Comparison of ENCODE assay signal across 9 mouse cellular contexts in genomic region chr7:114745481-114746271, GRCm38 (mm10). TPM values are rescaled to one million over a fixed set of nuclear protein-coding genes. Genes with fewer than 3 reads are reported as not detected.
DNase-seq lines count a peak whose midpoint lies in the region; ATAC-seq and TF ChIP-seq lines count a peak whose summit lies in the region.
"Had no signal": no experiment of that assay in that cellular context is flagged by ENCODE, and none has a peak within 500 bp of the region (broad histone marks: within the 10 kb centered on the region; RNA-seq: fewer than 3 reads in every experiment).

No protein-coding gene starts in this region.

- intact Hi-C loops in gastrocnemius, adult 2 months (cut with DNase I), result no loop called here
- intact Hi-C loops in gastrocnemius, postnatal 36 days (cut with DNase I), result no loop called here

- peak; percentile 18; the same call in 1 of the 2 replicates for TF ChIP-seq CTCF in gastrocnemius, adult 2 months (IDR thresholded peaks at IDR 0.05)

- peak; percentile 36 for DNase-seq in gastrocnemius, adult 2 months
- no peak for DNase-seq in gastrocnemius, postnatal 36 days
- DNase-seq in adrenal gland, postnatal 25 days, result peak; percentile 28
- DNase-seq in midbrain, embryonic 11.5 days (ENCODE audit: low spot score, missing footprints), result no peak
- no peak for DNase-seq in spleen, postnatal 10 days (ENCODE audit: low spot score in 2 of 2)
- DNase-seq in thymus, postnatal 25 days, result no peak

- H3K4me3 ChIP-seq in gastrocnemius, adult 2 months, result peak overlapping the region; percentile 61
- H3K4me3 ChIP-seq in heart, embryonic 12.5 days, result peak overlapping the region; percentile 44
- peak overlapping the region; percentile 36 for H3K4me3 ChIP-seq in kidney, embryonic 16.5 days (ENCODE audit: low read length)
- peak overlapping the region; percentile 30 for H3K4me3 ChIP-seq in midbrain, embryonic 11.5 days (ENCODE audit: low read depth, low read length)

- H3K9me3 ChIP-seq in heart, embryonic 12.5 days (replicated peaks), result no peaks in the 10 kb centered on the region
- H3K9me3 ChIP-seq in kidney, embryonic 16.5 days (ENCODE audit: low read length), result no peaks in the 10 kb centered on the region
- no peaks in the 10 kb centered on the region for H3K9me3 ChIP-seq in midbrain, embryonic 11.5 days (ENCODE audit: control insufficient read depth, low read length)

- H3K27ac ChIP-seq in gastrocnemius, adult 2 months, result peak overlapping the region; percentile 58
- no peak overlapping the region for H3K27ac ChIP-seq in heart, embryonic 12.5 days (ENCODE audit: poor library complexity, severe bottlenecking)
- H3K27ac ChIP-seq in kidney, embryonic 16.5 days (ENCODE audit: low read length), result no peak overlapping the region
- no peak overlapping the region for H3K27ac ChIP-seq in midbrain, embryonic 11.5 days (ENCODE audit: low read depth, low read length)

- peak; percentile 64; the same call in 1 of the 2 replicates for ATAC-seq in heart, embryonic 12.5 days (ENCODE audit: insufficient number of reproducible peaks, low FRiP score)
- ATAC-seq in kidney, embryonic 16.5 days (ENCODE audit: low FRiP score, low TSS enrichment), result peak; percentile 76
- ATAC-seq in midbrain, embryonic 11.5 days (ENCODE audit: low FRiP score), result peak; percentile 78

- peak overlapping the region; percentile 45 for H3K9ac ChIP-seq in heart, embryonic 12.5 days
- 0 out of 2 replicates have a peak overlapping the region, but pooled peaks have one; percentile 12 for H3K9ac ChIP-seq in kidney, embryonic 16.5 days (replicated peaks; ENCODE audit: low read length)
- H3K9ac ChIP-seq in midbrain, embryonic 11.5 days (ENCODE audit: low read length), result peak overlapping the region; percentile 39

- H3K4me1 ChIP-seq in heart, embryonic 12.5 days (replicated peaks), result peaks cover 8% of the 10 kb centered on the region
- H3K4me1 ChIP-seq in kidney, embryonic 16.5 days (ENCODE audit: insufficient read depth, low read length), result no peaks in the 10 kb centered on the region
- 0 out of 2 replicates have a peak, but pooled peaks cover 4% of the 10 kb centered on the region for H3K4me1 ChIP-seq in midbrain, embryonic 11.5 days (ENCODE audit: control insufficient read depth, insufficient read depth, low read length)

- H3K4me2 ChIP-seq in heart, embryonic 12.5 days, result peak overlapping the region; percentile 83
- peak overlapping the region; percentile 64 for H3K4me2 ChIP-seq in kidney, embryonic 16.5 days (replicated peaks; ENCODE audit: low read depth, low read length)
- H3K4me2 ChIP-seq in midbrain, embryonic 11.5 days, result peak overlapping the region; percentile 62

- no peaks in the 10 kb centered on the region for H3K36me3 ChIP-seq in heart, embryonic 12.5 days
- no peaks in the 10 kb centered on the region for H3K36me3 ChIP-seq in kidney, embryonic 16.5 days (ENCODE audit: insufficient read depth, low read length)
- H3K36me3 ChIP-seq in midbrain, embryonic 11.5 days (ENCODE audit: control insufficient read depth, insufficient read depth, low read length), result no peaks in the 10 kb centered on the region

- H3K27me3 ChIP-seq in heart, embryonic 12.5 days (replicated peaks), result peaks cover 20% of the 10 kb centered on the region; the same call in 1 of the 2 replicates
- H3K27me3 ChIP-seq in kidney, embryonic 16.5 days (ENCODE audit: insufficient read depth, low read length), result no peaks in the 10 kb centered on the region
- H3K27me3 ChIP-seq in midbrain, embryonic 11.5 days (ENCODE audit: control insufficient read depth, insufficient read depth, low read length), result peaks cover 3% of the 10 kb centered on the region; the same call in 1 of the 2 replicates

- WGBS in heart, embryonic 12.5 days, result 5% methylated on average over 34 of the region's 34 CpGs
- WGBS in kidney, embryonic 16.5 days, result 3% methylated on average over 34 of the region's 34 CpGs
- WGBS in midbrain, embryonic 11.5 days, result 5% methylated on average over 34 of the region's 34 CpGs

RNA-seq across cellular contexts. Expression of gene Insc, which starts 2.2 kb away (rescaled TPM):
- 1 to 10 TPM in 1 of 2 experiments, under 1 TPM in 1; 0.48 to 1.9 TPM for total RNA-seq in gastrocnemius, adult 2 months (2021)
- 1 to 10 TPM; 1.0 to 1.7 TPM for total RNA-seq in gastrocnemius, postnatal 36 days (2021)
- total RNA-seq in adrenal gland, postnatal 25 days (2021), result 1.5 and 2.6 TPM in 2 replicates
- polyA plus RNA-seq in heart, embryonic 12.5 days (2016; fragmentation: Nextera tagmentation; extraction: Ambion mirVana), result 1.5 and 1.9 TPM in 2 replicates
- polyA plus RNA-seq in kidney, embryonic 16.5 days (2015; fragmentation: Nextera tagmentation; extraction: Ambion mirVana), result 3.4 and 4.9 TPM in 2 replicates
- 1.7 and 2.2 TPM in 2 replicates for polyA plus RNA-seq in midbrain, embryonic 11.5 days (2014; fragmentation: Nextera tagmentation; extraction: Ambion mirVana)
- total RNA-seq: common myeloid progenitor, adult 5-6 weeks had no signal

RNA-seq across cellular contexts. Expression of gene Calcb, which starts 27.2 kb away (rescaled TPM):
- not detected for total RNA-seq in gastrocnemius, adult 2 months (2021)
- not detected for total RNA-seq in gastrocnemius, postnatal 36 days (2021)
- not detected in 2 replicates for total RNA-seq in adrenal gland, postnatal 25 days (2021)
- polyA plus RNA-seq in heart, embryonic 12.5 days (2016; fragmentation: Nextera tagmentation; extraction: Ambion mirVana), result 0.27 TPM in 1 of 2 replicates, not detected in the other
- 0.16 and 0.44 TPM in 2 replicates for polyA plus RNA-seq in kidney, embryonic 16.5 days (2015; fragmentation: Nextera tagmentation; extraction: Ambion mirVana)
- not detected in 2 replicates for polyA plus RNA-seq in midbrain, embryonic 11.5 days (2014; fragmentation: Nextera tagmentation; extraction: Ambion mirVana)
- total RNA-seq: common myeloid progenitor, adult 5-6 weeks had no signal

Comparison
In these comparisons a context has a peak if more than half of its experiments do, and no peak if none do; other contexts are left out.
1. DNase-seq: peak in gastrocnemius, adult 2 months (single experiment) and adrenal gland, postnatal 25 days (single experiment); none in gastrocnemius, postnatal 36 days (0 of 2), midbrain, embryonic 11.5 days (single experiment), spleen, postnatal 10 days (0 of 2) and thymus, postnatal 25 days (single experiment).
2. Peak in every context shown above with its lines, with median percentiles within 50 percentile points of each other: H3K4me3 ChIP-seq, ATAC-seq, H3K4me2 ChIP-seq and H3K9ac ChIP-seq.